ENCODE assay signal across 25 mouse cellular contexts in genomic region chr11:52106438-52106837, GRCm38 (mm10). TPM values are rescaled to one million over a fixed set of nuclear protein-coding genes. Genes with fewer than 3 reads are reported as not detected.
"Had no signal": no experiment of that assay in that cellular context is flagged by ENCODE, and none has a peak within 500 bp of the region (broad histone marks: within the 10 kb centered on the region; RNA-seq: fewer than 3 reads in every experiment).

No protein-coding gene starts in this region.

- H3K27ac ChIP-seq: midbrain, embryonic 10.5 days; midbrain, embryonic 12.5 days; neural tube, embryonic 13.5 days; neural tube, embryonic 15.5 days had no signal

- ATAC-seq: midbrain, embryonic 16.5 days had no signal

- H3K4me2 ChIP-seq: lung, embryonic 14.5 days; midbrain, embryonic 12.5 days; neural tube, embryonic 13.5 days; neural tube, embryonic 15.5 days had no signal

- H3K4me3 ChIP-seq: midbrain, embryonic 10.5 days; midbrain, embryonic 12.5 days; myocyte; neural tube, embryonic 13.5 days; neural tube, embryonic 15.5 days had no signal

- H3K9me3 ChIP-seq: midbrain, embryonic 10.5 days; midbrain, embryonic 12.5 days; neural tube, embryonic 13.5 days; neural tube, embryonic 15.5 days had no signal

- H3K27me3 ChIP-seq: midbrain, embryonic 12.5 days; neural tube, embryonic 13.5 days; neural tube, embryonic 15.5 days had no signal

- DNase-seq: lung, embryonic 14.5 days; lung, postnatal 10 days; lung, postnatal 4 days; midbrain, embryonic 14.5 days; retina, postnatal 1 day; right cerebral cortex, adult 18-20 months; right cerebral cortex, postnatal 25 days; right cerebral cortex, postnatal 4 days; spleen, adult 18-20 months; thymus, adult 18-20 months; thymus, postnatal 14 days; thymus, postnatal 36 days had no signal

- H3K36me3 ChIP-seq: midbrain, embryonic 12.5 days; neural tube, embryonic 13.5 days; neural tube, embryonic 15.5 days had no signal

- H3K9ac ChIP-seq: lung, embryonic 14.5 days; midbrain, embryonic 12.5 days; neural tube, embryonic 13.5 days; neural tube, embryonic 15.5 days had no signal

RNA-seq across cellular contexts. Expression of gene Olfr1373, which starts 38.9 kb away (rescaled TPM):
- total RNA-seq: megakaryocyte-erythroid progenitor cell, adult 5-6 weeks had no signal
- polyA plus RNA-seq: lung, embryonic 14.5 days; lung, embryonic 16.5 days; midbrain, embryonic 10.5 days; midbrain, embryonic 12.5 days; midbrain, embryonic 14.5 days; midbrain, embryonic 16.5 days; myocyte; neural tube, embryonic 11.5 days; neural tube, embryonic 13.5 days; neural tube, embryonic 15.5 days; small intestine, adult 2 months; stomach, embryonic 14.5 days; stomach, embryonic 16.5 days; thymus, postnatal 0 days had no signal
